Mouse (Mus musculus) neural tube, embryonic 14.5 days (tissue): ENCODE results near the gene Nceh1. TPM values are rescaled to one million over a fixed set of nuclear protein-coding genes. Genes with fewer than 3 reads are reported as not detected.

Source experiments
- ATAC-seq: fragments of 200-750 bp; cut with Nextera tagmentation; 2 replicates; pipeline ENCODE4 v1.8.0; 2017; ENCODE audit warnings: low read depth, mild to moderate bottlenecking, moderate TSS enrichment, moderate library complexity
- H3K27ac ChIP-seq: fragments of 300-500 bp; sonication (generic); 2 replicates; pipeline ENCODE4 v1.5.1; 2014; ENCODE audit warnings: low read depth, mild to moderate bottlenecking, control low read depth, low read length, moderate library complexity, mixed read lengths
- H3K27me3 ChIP-seq: fragments of 300-500 bp; sonication (generic); 2 replicates; pipeline ENCODE4 v1.6.1; 2014; ENCODE audit warnings: low read length; ENCODE audit not compliant: control insufficient read depth, insufficient read depth
- H3K36me3 ChIP-seq: fragments of 300-500 bp; sonication (generic); 2 replicates; pipeline ENCODE4 v1.6.1; 2014; ENCODE audit warnings: low read length, mixed read lengths; ENCODE audit not compliant: control insufficient read depth, insufficient read depth
- H3K4me1 ChIP-seq: fragments of 300-500 bp; sonication (generic); 2 replicates; pipeline ENCODE4 v1.6.1; 2014; ENCODE audit warnings: low read length; ENCODE audit not compliant: control insufficient read depth, insufficient read depth
- H3K4me2 ChIP-seq: fragments of 300-500 bp; sonication (generic); 2 replicates; pipeline ENCODE4 v1.6.1; 2014; ENCODE audit warnings: mild to moderate bottlenecking, low read depth, low read length, control low read depth
- H3K4me3 ChIP-seq: fragments of 300-500 bp; sonication (generic); 2 replicates; pipeline ENCODE4 v1.5.1; 2014; ENCODE audit warnings: low read depth, low read length, control low read depth, mixed read lengths
- H3K9ac ChIP-seq: fragments of 300-500 bp; sonication (generic); replicated peaks from 2 replicates; pipeline ENCODE4 v1.6.1; 2014; ENCODE audit warnings: low read depth, mild to moderate bottlenecking, control low read depth, low read length, mixed read lengths
- H3K9me3 ChIP-seq: fragments of 300-500 bp; sonication (generic); 2 replicates; pipeline ENCODE4 v1.6.1; 2016; ENCODE audit warnings: low read length; ENCODE audit not compliant: control insufficient read depth
- WGBS: fragments of 180-500 bp; shearing (Covaris S2); extraction: QIAGEN DNeasy Blood & Tissue Kit; methylation state at CpG from one replicate; pipeline ENCODE4 v1.1.7; 2014; 5-methylcytosine and 5-hydroxymethylcytosine counted together
- polyA plus RNA-seq: library from polyadenylated mRNA; unstranded; fragments of >200 nt; fragmentation: Nextera tagmentation; extraction: Ambion mirVana; gene quantifications from 2 replicates; pipeline ENCODE4 v1.2.1, GENCODE M21; 2014

The Nceh1 gene
- polyA plus RNA-seq, 1 experiment from 2014 or later = 14.8 TPM

DNA sequence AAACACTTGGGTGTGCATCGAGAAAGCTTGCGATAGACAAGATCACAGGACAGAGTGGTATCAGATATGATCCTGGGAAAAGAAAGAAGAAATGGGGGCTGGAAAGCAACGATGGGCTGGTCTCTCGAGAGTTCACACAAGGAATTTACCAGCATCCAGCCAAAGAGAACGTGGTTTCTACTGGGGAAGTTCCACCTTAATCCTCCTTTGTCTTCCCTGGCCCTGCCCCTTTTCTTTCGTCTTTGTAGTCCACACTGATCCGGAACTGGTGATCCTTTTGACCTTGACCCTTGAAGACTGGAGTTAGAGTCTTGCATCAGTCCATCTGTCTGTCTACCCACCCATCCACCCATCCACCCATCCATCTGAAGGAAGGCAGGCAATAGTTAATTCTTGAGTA, 34.6 kb downstream of the Nceh1 start:
- Histone ChIP-seq H3K4me3 (no peak overlapping the region), H3K36me3 (no peaks in the 10 kb centered on the region), H3K4me2 (no peak overlapping the region), H3K9me3 (no peaks in the 10 kb centered on the region), H3K27ac (no peak overlapping the region), H3K4me1 (no peaks in the 10 kb centered on the region), H3K27me3 (no peaks in the 10 kb centered on the region), H3K9ac (no peak overlapping the region)
- 88% methylated on average over 7 of the region's 7 CpGs for WGBS
- no peak for ATAC-seq

DNA sequence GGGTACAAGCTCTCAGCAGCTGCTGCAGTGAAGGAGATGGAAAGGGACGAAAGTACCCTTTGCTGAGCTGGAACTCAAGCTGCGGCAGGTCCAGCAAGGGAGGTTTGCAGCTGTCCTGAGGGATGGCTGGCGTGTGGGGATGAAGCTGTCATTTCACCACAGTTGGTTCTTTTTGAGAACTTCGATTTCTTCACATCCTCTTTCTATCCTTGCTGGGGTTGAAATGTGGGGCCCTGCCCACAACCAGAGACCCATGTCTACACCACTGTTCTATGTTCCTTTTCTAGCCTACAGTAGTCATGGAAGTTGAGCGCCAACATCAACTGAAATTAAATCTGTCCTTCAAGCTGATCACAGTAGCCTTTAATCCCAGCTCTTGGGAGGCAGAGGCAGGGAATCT, 35.8 kb downstream of the Nceh1 start:
- Histone ChIP-seq H3K27ac (no peak overlapping the region), H3K27me3 (no peaks in the 10 kb centered on the region), H3K36me3 (no peaks in the 10 kb centered on the region), H3K9me3 (no peaks in the 10 kb centered on the region), H3K4me1 (no peaks in the 10 kb centered on the region), H3K9ac (no peak overlapping the region), H3K4me2 (no peak overlapping the region), H3K4me3 (no peak overlapping the region)
- WGBS = 94% methylated on average over 5 of the region's 5 CpGs
- no peak for ATAC-seq

DNA sequence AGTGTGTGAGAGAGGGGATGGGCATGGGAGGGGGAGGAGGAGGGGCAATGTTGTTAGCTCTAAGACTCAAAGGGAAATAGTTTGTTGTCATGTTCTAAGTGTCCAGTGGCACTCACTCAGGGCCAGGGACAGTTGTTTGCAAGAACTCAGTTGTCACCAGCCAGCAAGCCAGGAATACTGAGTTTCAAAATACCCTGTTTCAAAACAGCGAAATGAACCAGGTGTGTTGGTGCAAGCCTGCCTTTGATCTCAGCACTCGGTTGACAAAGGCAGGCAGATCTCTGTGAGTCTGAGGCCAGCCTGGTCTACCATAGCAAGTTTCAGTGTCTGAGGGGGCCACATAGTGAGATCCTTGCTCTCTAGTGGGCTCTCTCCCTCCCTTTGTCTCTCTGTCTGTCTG, 39.3 kb downstream of the Nceh1 start:
- H3K4me2 ChIP-seq = no peak overlapping the region
- whole genome bisulfite sequencing = 95% methylated on average over 2 of the region's 2 CpGs
- no peaks in the 10 kb centered on the region for H3K27me3 ChIP-seq
- H3K4me1 ChIP-seq = no peaks in the 10 kb centered on the region
- H3K9me3 ChIP-seq = no peaks in the 10 kb centered on the region
- no peak overlapping the region for H3K9ac ChIP-seq
- no peak for ATAC-seq
- H3K4me3 ChIP-seq = no peak overlapping the region
- no peak overlapping the region for H3K27ac ChIP-seq
- H3K36me3 ChIP-seq = no peaks in the 10 kb centered on the region

DNA sequence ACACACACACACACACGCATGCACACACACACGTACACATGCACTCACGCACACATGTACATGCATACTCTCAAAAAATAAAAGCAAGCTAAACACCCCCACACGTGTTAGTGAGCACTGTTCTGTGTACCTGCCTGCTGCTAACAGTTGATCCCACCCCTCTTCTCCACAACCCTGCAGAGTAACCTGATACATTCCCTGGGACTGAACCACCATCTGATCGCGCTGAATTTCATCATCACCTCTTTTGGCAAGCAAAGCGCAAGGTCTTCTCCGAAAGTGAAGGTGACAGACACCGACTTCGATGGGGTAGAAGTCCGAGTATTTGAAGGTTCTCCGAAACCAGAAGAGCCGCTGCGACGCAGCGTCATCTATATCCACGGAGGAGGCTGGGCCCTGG, 39.7 kb downstream of the Nceh1 start:
- ATAC-seq = no peak
- no peaks in the 10 kb centered on the region for H3K9me3 ChIP-seq
- H3K36me3 ChIP-seq = no peaks in the 10 kb centered on the region
- H3K4me1 ChIP-seq = no peaks in the 10 kb centered on the region
- no peak overlapping the region for H3K9ac ChIP-seq
- H3K27me3 ChIP-seq = no peaks in the 10 kb centered on the region
- H3K4me3 ChIP-seq = no peak overlapping the region
- H3K4me2 ChIP-seq = no peak overlapping the region
- H3K27ac ChIP-seq = no peak overlapping the region
- 91% methylated on average over 17 of the region's 17 CpGs for WGBS

DNA sequence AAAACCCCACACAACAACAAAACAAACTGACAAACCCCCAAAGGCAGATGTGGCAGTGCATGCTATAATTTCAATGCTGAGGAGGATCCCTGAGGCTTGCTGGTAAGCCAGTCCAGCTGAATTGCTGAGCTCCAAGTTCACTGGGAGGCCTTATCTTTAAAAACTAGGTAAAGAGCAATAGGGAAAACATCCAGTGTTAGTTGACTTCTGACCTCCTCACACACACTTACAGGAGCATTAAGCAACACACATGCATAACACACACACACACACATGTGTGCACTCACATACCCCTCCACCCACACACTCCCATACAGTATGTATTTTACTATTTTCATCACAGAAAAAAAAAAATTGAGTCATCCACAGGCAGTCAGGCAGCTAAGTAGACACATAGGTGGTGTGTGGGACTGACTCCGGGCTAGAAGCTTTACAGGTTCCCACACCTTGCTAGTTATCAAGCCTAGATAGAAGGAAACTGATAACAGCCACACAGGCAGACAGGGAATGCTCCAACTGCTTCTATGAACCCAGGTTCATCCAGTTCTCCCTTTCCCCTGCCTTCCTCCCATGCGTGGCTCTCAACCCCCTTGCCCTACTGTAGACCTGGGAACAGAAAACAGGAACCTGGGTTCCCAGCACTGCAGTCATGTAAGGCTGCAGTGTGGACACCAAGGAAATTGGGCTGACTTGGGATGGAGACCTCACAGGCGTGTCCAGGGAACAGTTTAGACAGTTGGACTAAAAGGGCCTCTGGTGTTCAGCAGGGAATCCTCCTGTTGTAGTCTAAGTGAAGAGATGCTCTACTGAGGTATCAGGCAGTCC, 45.1 kb downstream of the Nceh1 start:
- H3K4me3 ChIP-seq = no peak overlapping the region
- no peaks in the 10 kb centered on the region for H3K36me3 ChIP-seq
- H3K9me3 ChIP-seq = no peaks in the 10 kb centered on the region
- no peaks in the 10 kb centered on the region for H3K27me3 ChIP-seq
- no peak overlapping the region for H3K9ac ChIP-seq
- ATAC-seq = no peak
- H3K4me2 ChIP-seq = no peak overlapping the region
- no peak overlapping the region for H3K27ac ChIP-seq
- no peaks in the 10 kb centered on the region for H3K4me1 ChIP-seq
- 94% methylated on average over 3 of the region's 3 CpGs for WGBS

DNA sequence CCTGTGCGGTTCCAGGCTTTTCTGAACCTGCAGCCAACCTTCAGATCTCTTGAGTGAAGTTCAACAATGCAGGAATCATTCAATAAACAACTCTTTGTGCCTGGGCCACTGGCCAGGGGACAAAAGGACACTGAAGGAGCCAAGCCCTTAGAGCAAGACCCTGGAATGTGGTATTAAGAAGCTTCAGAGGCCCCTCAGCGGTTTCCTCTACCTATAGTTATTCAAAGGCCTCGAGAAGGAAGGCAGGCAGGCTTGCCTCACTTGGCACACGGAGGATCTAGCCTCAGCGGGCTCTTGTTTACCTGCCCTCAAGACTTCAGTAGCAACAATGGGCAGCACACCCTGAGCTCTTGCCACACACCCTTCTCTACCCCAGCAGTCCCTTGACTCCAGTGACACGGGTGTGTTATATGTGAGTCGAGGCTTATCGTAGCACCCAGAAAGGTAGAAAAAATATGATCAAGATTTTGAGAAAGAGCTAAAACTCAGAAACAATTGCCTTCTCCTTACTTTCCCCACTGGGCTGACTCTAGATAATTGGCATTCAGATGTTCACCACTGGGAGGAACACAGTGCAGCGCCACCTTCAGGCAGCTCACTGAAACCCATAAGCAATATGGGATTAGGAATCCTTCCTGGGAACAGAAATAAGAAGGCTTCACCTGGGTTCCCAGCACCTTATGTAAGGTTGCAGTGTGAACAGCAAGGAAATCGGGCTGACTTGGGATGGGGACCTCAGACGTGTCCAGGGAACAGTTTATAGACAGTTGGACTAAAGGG, 46.0 kb downstream of the Nceh1 start:
- no peak overlapping the region for H3K9ac ChIP-seq
- no peaks in the 10 kb centered on the region for H3K9me3 ChIP-seq
- no peak overlapping the region for H3K27ac ChIP-seq
- H3K36me3 ChIP-seq = no peaks in the 10 kb centered on the region
- H3K4me3 ChIP-seq = no peak overlapping the region
- H3K27me3 ChIP-seq = no peaks in the 10 kb centered on the region
- no peak overlapping the region for H3K4me2 ChIP-seq
- WGBS = 80% methylated on average over 11 of the region's 11 CpGs
- no peaks in the 10 kb centered on the region for H3K4me1 ChIP-seq
- ATAC-seq = no peak

DNA sequence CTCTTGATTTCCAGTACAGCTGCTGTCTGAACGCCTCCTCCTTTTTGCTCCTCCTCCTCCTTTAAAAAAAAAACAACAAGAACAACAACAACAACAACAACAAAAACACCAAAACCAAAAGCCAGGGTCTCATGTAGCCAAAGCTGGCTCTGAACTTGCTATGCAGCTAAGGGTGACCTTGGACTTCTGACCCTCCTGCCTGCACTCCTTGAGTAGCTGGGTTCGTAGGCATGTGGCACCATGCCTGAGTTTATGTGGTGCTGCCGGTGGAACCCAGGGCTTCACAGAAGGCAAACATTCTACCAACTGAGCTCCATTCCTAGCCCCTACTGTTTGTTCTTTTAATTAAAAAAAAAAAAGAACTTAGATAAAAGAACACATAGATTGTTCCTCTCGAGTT, 50.6 kb downstream of the Nceh1 start:
- Histone ChIP-seq H3K9ac (no peak overlapping the region), H3K4me2 (no peak overlapping the region), H3K27ac (no peak overlapping the region), H3K4me1 (no peaks in the 10 kb centered on the region), H3K27me3 (no peaks in the 10 kb centered on the region), H3K36me3 (no peaks in the 10 kb centered on the region), H3K9me3 (no peaks in the 10 kb centered on the region), H3K4me3 (no peak overlapping the region)
- ATAC-seq = no peak
- WGBS = 86% methylated on average over 4 of the region's 4 CpGs

DNA sequence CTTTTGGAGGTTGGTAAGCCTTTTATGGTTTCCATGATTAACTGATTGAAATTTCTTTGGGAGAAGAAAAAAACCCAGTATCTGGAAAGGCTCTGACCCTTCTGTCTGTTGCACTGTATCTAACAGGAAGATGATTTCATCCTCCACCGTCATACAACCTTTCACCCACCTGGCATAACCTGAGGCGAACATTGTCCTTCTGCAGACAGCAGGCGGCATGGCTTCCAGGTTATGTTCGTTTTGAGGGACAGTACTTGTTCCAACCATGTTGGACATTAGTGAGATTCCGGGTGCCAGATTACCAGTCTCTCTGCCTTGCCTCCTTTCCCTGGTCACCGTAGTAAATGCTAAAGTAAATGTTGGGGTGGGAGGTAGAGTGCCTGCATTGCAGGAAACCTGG, 51.1 kb downstream of the Nceh1 start:
- Histone ChIP-seq H3K36me3 (no peaks in the 10 kb centered on the region), H3K27ac (no peak overlapping the region), H3K4me3 (no peak overlapping the region), H3K9ac (no peak overlapping the region), H3K4me2 (no peak overlapping the region), H3K27me3 (no peaks in the 10 kb centered on the region), H3K9me3 (no peaks in the 10 kb centered on the region), H3K4me1 (no peaks in the 10 kb centered on the region)
- 89% methylated on average over 6 of the region's 6 CpGs for WGBS
- no peak for ATAC-seq

DNA sequence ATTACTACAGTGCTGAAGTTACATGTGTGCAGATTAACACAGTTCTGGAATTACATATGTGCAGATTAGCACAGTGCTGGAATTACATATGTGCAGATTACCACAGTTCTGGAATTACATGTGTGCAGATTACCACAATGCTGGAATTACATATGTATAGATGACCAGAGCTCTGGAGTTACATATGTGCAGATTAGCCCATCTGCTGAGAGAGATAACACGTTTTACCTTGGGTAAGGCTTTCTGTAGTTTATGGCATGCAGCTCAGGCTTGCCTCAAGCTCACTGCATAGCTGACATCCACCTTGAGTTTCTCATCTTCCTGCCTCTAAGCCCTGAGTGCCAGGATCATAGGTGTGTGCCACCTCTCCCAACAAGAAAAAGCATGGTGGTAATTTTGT, 52.2 kb downstream of the Nceh1 start:
- Histone ChIP-seq H3K4me2 (no peak overlapping the region), H3K27ac (no peak overlapping the region), H3K4me3 (no peak overlapping the region), H3K9ac (no peak overlapping the region), H3K27me3 (no peaks in the 10 kb centered on the region), H3K9me3 (no peaks in the 10 kb centered on the region), H3K36me3 (no peaks in the 10 kb centered on the region), H3K4me1 (no peaks in the 10 kb centered on the region)
- no peak for ATAC-seq
- 61% methylated on average over 1 of the region's 1 CpGs for WGBS
